Mouse (Mus musculus) embryonic facial prominence, embryonic 11.5 days (tissue): ENCODE data around the gene Cdc6. TPM values are rescaled to one million over a fixed set of nuclear protein-coding genes. Genes with fewer than 3 reads are reported as not detected.
A peak's percentile ranks its signal among the peaks of the same experiment; 100 is the strongest.
"Not testable (repeated sequence)": the region's sequence is repeated elsewhere in the genome, so short reads cannot be mapped to it uniquely, and the experiment has no call there.

Experiments
- ATAC-seq: fragments of 200-750 bp; cut with Nextera tagmentation; replicated peaks from 2 replicates; pipeline ENCODE4 v1.8.0; 2017; ENCODE audit warnings: low read depth; ENCODE audit not compliant: insufficient number of reproducible peaks, low FRiP score, low TSS enrichment
- DNase-seq: peaks from one replicate; pipeline ENCODE4 v3.0.0-alpha.2; 2015; ENCODE audit warnings: low spot score
- H3K27ac ChIP-seq: fragments of 300-500 bp; sonication (generic); replicated peaks from 2 replicates; pipeline ENCODE4 v1.5.1; 2014; ENCODE audit warnings: mild to moderate bottlenecking, low read depth, low read length, control low read depth
- H3K27me3 ChIP-seq: fragments of 300-500 bp; sonication (generic); 2 replicates; pipeline ENCODE4 v1.6.1; 2014; ENCODE audit warnings: mild to moderate bottlenecking, low read length, moderate library complexity, mixed read lengths; ENCODE audit not compliant: control insufficient read depth, insufficient read depth
- H3K36me3 ChIP-seq: fragments of 300-500 bp; sonication (generic); replicated peaks from 2 replicates; pipeline ENCODE4 v1.6.1; 2014; ENCODE audit warnings: low read depth, mild to moderate bottlenecking, low read length, moderate library complexity, mixed read lengths; ENCODE audit not compliant: control insufficient read depth, insufficient read depth
- H3K4me1 ChIP-seq: fragments of 300-500 bp; sonication (generic); 2 replicates; pipeline ENCODE4 v1.6.1; 2014; ENCODE audit warnings: low read length, mixed read lengths; ENCODE audit not compliant: control insufficient read depth, insufficient read depth
- H3K4me2 ChIP-seq: fragments of 300-500 bp; sonication (generic); 2 replicates; pipeline ENCODE4 v1.6.1; 2014; ENCODE audit warnings: low read depth, mild to moderate bottlenecking, control low read depth, low read length, moderate library complexity
- H3K4me3 ChIP-seq: fragments of 300-500 bp; sonication (generic); 2 replicates; pipeline ENCODE4 v1.5.1; 2014; ENCODE audit warnings: low read depth, low read length, control low read depth
- H3K9ac ChIP-seq: fragments of 300-500 bp; sonication (generic); replicated peaks from 2 replicates; pipeline ENCODE4 v1.6.1; 2014; ENCODE audit warnings: mild to moderate bottlenecking, control low read depth, low read length
- H3K9me3 ChIP-seq: fragments of 300-500 bp; sonication (generic); replicated peaks from 2 replicates; pipeline ENCODE4 v1.6.1; 2016; ENCODE audit warnings: mild to moderate bottlenecking, low read length, inconsistent platforms, mixed read lengths; ENCODE audit not compliant: control insufficient read depth
- WGBS: fragments of 180-500 bp; shearing (Covaris S2); extraction: QIAGEN DNeasy Blood & Tissue Kit; methylation state at CpG from one replicate; pipeline ENCODE4 v1.1.7; 2014; 5-methylcytosine and 5-hydroxymethylcytosine counted together
- polyA plus RNA-seq: library from polyadenylated mRNA; unstranded; fragments of >200 nt; fragmentation: Nextera tagmentation; extraction: Ambion mirVana; gene quantifications from 2 replicates; pipeline ENCODE4 v1.2.1, GENCODE M21; 2014

Cdc6 gene
- polyA plus RNA-seq, 1 experiment from 2014 or later: 57.1 TPM

DNA sequence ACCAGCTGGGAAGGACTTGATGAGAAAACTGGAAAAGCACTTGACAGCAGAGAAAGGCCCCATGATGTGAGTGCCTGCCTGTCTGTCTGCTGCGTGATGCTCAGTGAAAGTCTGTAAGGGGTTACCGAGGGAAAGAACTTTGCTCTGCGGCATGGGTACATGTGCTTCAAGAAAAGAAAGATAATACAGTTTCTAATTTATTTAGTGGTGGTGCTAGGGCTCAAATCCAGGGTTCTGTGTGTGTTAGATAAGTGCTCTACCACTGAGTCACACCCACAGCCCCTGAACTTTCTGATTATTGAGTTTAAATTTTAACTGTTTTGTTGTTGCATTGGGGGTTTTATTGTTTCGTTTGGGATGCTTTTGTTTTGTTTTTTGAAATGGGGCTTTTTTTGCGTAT, 3.9 kb downstream of the Cdc6 start:
- peaks cover 3% of the 10 kb centered on the region; the same call in 1 of the 2 replicates for H3K4me1 ChIP-seq
- H3K36me3 ChIP-seq: peaks cover 7% of the 10 kb centered on the region
- H3K4me2 ChIP-seq: no peak overlapping the region
- no peaks in the 10 kb centered on the region for H3K27me3 ChIP-seq
- H3K27ac ChIP-seq: no peak overlapping the region
- no peak overlapping the region for H3K4me3 ChIP-seq
- no peaks in the 10 kb centered on the region for H3K9me3 ChIP-seq
- no peak overlapping the region for H3K9ac ChIP-seq
- 90% methylated on average over 5 of the region's 5 CpGs for WGBS
- ATAC-seq (no peak), DNase-seq (no peak)

DNA sequence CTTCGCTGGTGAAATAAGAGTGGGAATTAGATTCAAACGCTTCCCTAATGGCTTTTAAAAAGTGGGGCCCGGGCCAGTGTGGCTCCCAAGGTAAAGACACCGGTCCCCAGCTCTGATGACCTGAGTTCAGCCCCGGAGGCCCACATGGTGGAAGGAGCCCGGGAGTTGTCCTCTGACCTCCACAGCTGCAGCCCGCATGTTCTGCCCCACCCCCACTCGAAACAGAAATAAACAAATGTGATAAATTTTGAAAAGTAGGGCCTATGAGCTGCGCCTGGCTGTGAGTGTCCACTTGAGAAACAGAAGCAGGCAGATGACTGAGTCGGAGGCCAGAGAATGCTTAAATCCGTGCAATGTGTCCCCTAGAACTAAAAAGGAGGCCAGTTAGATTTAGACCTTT, 6.6 kb downstream of the Cdc6 start:
- 70% methylated on average over 11 of the region's 11 CpGs for WGBS
- Histone ChIP-seq H3K9me3 (no peaks in the 10 kb centered on the region), H3K4me1 (no peaks in the 10 kb centered on the region), H3K4me3 (no peak overlapping the region), H3K27ac (no peak overlapping the region), H3K27me3 (no peaks in the 10 kb centered on the region), H3K36me3 (peaks cover 7% of the 10 kb centered on the region), H3K4me2 (no peak overlapping the region), H3K9ac (no peak overlapping the region)
- ATAC-seq: no peak
- no peak for DNase-seq

DNA sequence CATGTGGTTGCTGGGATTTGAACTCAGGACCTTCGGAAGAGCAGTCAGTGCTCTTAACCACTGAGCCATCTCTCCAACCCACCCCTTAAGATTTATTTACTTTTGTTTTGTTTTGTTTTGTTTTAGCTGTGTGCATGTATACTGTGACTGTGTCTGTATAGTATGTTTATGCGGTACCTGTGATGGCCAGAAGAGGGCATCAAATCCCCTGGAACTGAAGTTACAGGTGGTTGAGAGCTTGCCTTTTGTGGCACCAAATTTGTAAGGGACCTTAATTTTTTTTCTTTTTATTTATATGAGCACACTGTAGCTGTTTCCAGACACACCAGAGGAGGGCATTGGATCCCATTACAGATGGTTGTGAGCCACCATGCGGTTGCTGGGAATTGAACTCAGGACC, 8.8 kb downstream of the Cdc6 start:
- not testable (repeated sequence) for H3K36me3 ChIP-seq

GRCm38 (mm10) chr11:98917428-98918005, 9.9 kb downstream of the Cdc6 start:
- Histone ChIP-seq H3K4me2 (no peak overlapping the region), H3K4me1 (no peaks in the 10 kb centered on the region), H3K9me3 (no peaks in the 10 kb centered on the region), H3K4me3 (no peak overlapping the region), H3K36me3 (peaks cover 3% of the 10 kb centered on the region), H3K27ac (0 out of 2 replicates have a peak overlapping the region, but pooled peaks have one; percentile 13), H3K9ac (no peak overlapping the region), H3K27me3 (no peaks in the 10 kb centered on the region)
- WGBS: 59% methylated on average over 13 of the region's 13 CpGs
- ATAC-seq (no peak), DNase-seq (no peak)

More for the DNA sequence above, 8.8 kb downstream of the Cdc6 start:
- not testable (repeated sequence) for H3K9me3 ChIP-seq, H3K27ac ChIP-seq, H3K4me3 ChIP-seq, H3K4me1 ChIP-seq, ATAC-seq, H3K9ac ChIP-seq, DNase-seq, H3K4me2 ChIP-seq, H3K27me3 ChIP-seq
- WGBS: 97% methylated on average over 3 of the region's 3 CpGs

GRCm38 (mm10) chr11:98918231-98918630, 10.6 kb downstream of the Cdc6 start:
- H3K4me2 ChIP-seq: no peak overlapping the region
- H3K36me3 ChIP-seq: peaks cover 3% of the 10 kb centered on the region
- H3K4me1 ChIP-seq: no peaks in the 10 kb centered on the region
- H3K27me3 ChIP-seq: no peaks in the 10 kb centered on the region
- H3K9ac ChIP-seq: no peak overlapping the region
- H3K27ac ChIP-seq: 0 out of 2 replicates have a peak overlapping the region, but pooled peaks have one; percentile 13
- WGBS: 74% methylated on average over 9 of the region's 9 CpGs
- DNase-seq (no peak), ATAC-seq (no peak)
- no peak overlapping the region for H3K4me3 ChIP-seq
- H3K9me3 ChIP-seq: no peaks in the 10 kb centered on the region

- no peak for DNase-seq
- Histone ChIP-seq H3K4me3 (no peak overlapping the region), H3K27ac (no peak overlapping the region), H3K9me3 (no peaks in the 10 kb centered on the region), H3K4me2 (no peak overlapping the region), H3K4me1 (peaks cover 1% of the 10 kb centered on the region; the same call in 1 of the 2 replicates), H3K9ac (no peak overlapping the region), H3K36me3 (no peaks in the 10 kb centered on the region), H3K27me3 (no peaks in the 10 kb centered on the region)
- WGBS: 94% methylated on average over 11 of the region's 11 CpGs
- ATAC-seq: no peak
These were observed 11.4 kb downstream of the Cdc6 start for GRCm38 (mm10) chr11:98919009-98919408.

DNA sequence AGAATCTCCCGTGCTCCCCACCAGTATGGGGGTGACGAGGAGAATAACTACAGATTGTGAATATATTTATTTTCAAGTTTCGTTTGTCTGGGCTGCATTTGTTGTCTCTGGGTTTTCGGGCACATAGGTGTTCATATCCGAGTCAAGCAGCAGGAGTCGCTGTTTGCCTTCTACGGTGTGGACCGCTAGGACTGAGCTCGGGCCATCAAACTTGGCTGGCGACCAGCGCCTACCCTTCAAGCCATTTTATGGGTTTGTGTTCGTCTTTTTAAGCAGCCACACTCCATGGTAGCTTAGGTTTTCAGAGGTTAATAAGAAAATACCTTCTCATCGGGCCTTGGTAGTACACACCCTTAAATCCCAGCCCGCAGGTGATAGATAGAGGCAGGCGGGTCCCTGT, 14.2 kb downstream of the Cdc6 start:
- not testable (repeated sequence) for H3K27ac ChIP-seq, H3K4me2 ChIP-seq, H3K9me3 ChIP-seq, H3K9ac ChIP-seq, H3K36me3 ChIP-seq, H3K4me3 ChIP-seq, ATAC-seq, H3K27me3 ChIP-seq
- H3K4me1 ChIP-seq: peaks cover 24% of the 10 kb centered on the region
- peak; percentile 79 for DNase-seq
- WGBS: 46% methylated on average over 15 of the region's 15 CpGs

- 27% methylated on average over 10 of the region's 10 CpGs for WGBS
- peaks cover 24% of the 10 kb centered on the region for H3K4me1 ChIP-seq
- not testable (repeated sequence) for H3K27ac ChIP-seq, H3K9ac ChIP-seq, H3K36me3 ChIP-seq, H3K27me3 ChIP-seq, H3K4me2 ChIP-seq, H3K9me3 ChIP-seq, ATAC-seq, H3K4me3 ChIP-seq
- DNase-seq: peak; percentile 81
These were observed 14.7 kb downstream of the Cdc6 start for GRCm38 (mm10) chr11:98922307-98922706.
